Mouse (Mus musculus) forebrain, embryonic 14.5 days (tissue): ENCODE data around the gene Btbd2. TPM values are rescaled to one million over a fixed set of nuclear protein-coding genes. Genes with fewer than 3 reads are reported as not detected.
A peak's percentile ranks its signal among the peaks of the same experiment; 100 is the strongest.

Experiments used
- ATAC-seq: fragments of 200-750 bp; cut with Nextera tagmentation; 2 replicates; pipeline ENCODE4 v1.8.0; 2017; ENCODE audit warnings: mild to moderate bottlenecking, moderate library complexity
- DNase-seq: peaks from one replicate; pipeline ENCODE4 v3.0.0-alpha.2; 2015; ENCODE audit warnings: low spot score
- H3K27ac ChIP-seq: fragments of 300-500 bp; sonication (generic); 2 replicates; pipeline ENCODE4 v1.5.1; 2014; ENCODE audit warnings: low read depth, mild to moderate bottlenecking, control low read depth, low read length, moderate library complexity
- H3K27me3 ChIP-seq: fragments of 300-500 bp; sonication (generic); replicated peaks from 2 replicates; pipeline ENCODE4 v1.6.1; 2014; ENCODE audit warnings: low read length, control low read depth, mixed read lengths; ENCODE audit not compliant: control insufficient read depth, insufficient read depth
- H3K36me3 ChIP-seq: fragments of 300-500 bp; sonication (generic); 2 replicates; pipeline ENCODE4 v1.6.1; 2014; ENCODE audit warnings: low read length, control low read depth; ENCODE audit not compliant: control insufficient read depth, insufficient read depth
- H3K4me1 ChIP-seq: fragments of 300-500 bp; sonication (generic); 2 replicates; pipeline ENCODE4 v1.6.1; 2014; ENCODE audit warnings: antibody characterized with exemption, low read length, control low read depth; ENCODE audit not compliant: control insufficient read depth, insufficient read depth
- H3K4me2 ChIP-seq: fragments of 300-500 bp; sonication (generic); 2 replicates; pipeline ENCODE4 v1.6.1; 2014; ENCODE audit warnings: mild to moderate bottlenecking, control low read depth, low read length
- H3K4me3 ChIP-seq: fragments of 300-500 bp; sonication (generic); 2 replicates; pipeline ENCODE4 v1.5.1; 2014; ENCODE audit warnings: low read depth, low read length, control low read depth
- H3K9ac ChIP-seq: fragments of 300-500 bp; sonication (generic); 2 replicates; pipeline ENCODE4 v1.6.1; 2014; ENCODE audit warnings: mild to moderate bottlenecking, low read length, control low read depth, moderate library complexity
- H3K9me3 ChIP-seq: fragments of 300-500 bp; sonication (generic); replicated peaks from 2 replicates; pipeline ENCODE4 v1.6.1; 2016; ENCODE audit warnings: low read length, control low read depth, mixed read lengths; ENCODE audit not compliant: control insufficient read depth
- WGBS: fragments of 180-500 bp; shearing (Covaris S2); extraction: QIAGEN DNeasy Blood & Tissue Kit; methylation state at CpG from one replicate; pipeline ENCODE4 v1.1.7; 2014; 5-methylcytosine and 5-hydroxymethylcytosine counted together
- polyA plus RNA-seq: library from polyadenylated mRNA; unstranded; fragments of >200 nt; fragmentation: Nextera tagmentation; extraction: Ambion mirVana; gene quantifications from 2 replicates; pipeline ENCODE4 v1.2.1, GENCODE M21; 2014

Gene Btbd2
- polyA plus RNA-seq, 1 experiment from 2014 or later: 42.6 TPM

- H3K9ac ChIP-seq: no peak overlapping the region
Measured at GRCm38 (mm10) chr10:80693401-80694045, 36.7 kb upstream of the Btbd2 start.

GRCm38 (mm10) chr10:80692249-80693165 is 35.6 kb upstream of the Btbd2 start:
- no peak overlapping the region for H3K27ac ChIP-seq
- no peaks in the 10 kb centered on the region for H3K27me3 ChIP-seq
- no peak for DNase-seq
- no peak overlapping the region for H3K9ac ChIP-seq
- no peaks in the 10 kb centered on the region for H3K9me3 ChIP-seq
- 84% methylated on average over 14 of the region's 14 CpGs for WGBS
- H3K4me2 ChIP-seq: no peak overlapping the region
- H3K36me3 ChIP-seq: peaks cover 48% of the 10 kb centered on the region
- H3K4me3 ChIP-seq: no peak overlapping the region
- no peak for ATAC-seq
- no peaks in the 10 kb centered on the region for H3K4me1 ChIP-seq

More at GRCm38 (mm10) chr10:80693401-80694045, 36.7 kb upstream of the Btbd2 start:
- Histone ChIP-seq H3K36me3 (peaks cover 44% of the 10 kb centered on the region), H3K4me1 (no peaks in the 10 kb centered on the region), H3K27me3 (no peaks in the 10 kb centered on the region), H3K4me3 (no peak overlapping the region), H3K27ac (no peak overlapping the region), H3K4me2 (no peak overlapping the region), H3K9me3 (no peaks in the 10 kb centered on the region)
- WGBS: 92% methylated on average over 12 of the region's 12 CpGs
- ATAC-seq (no peak), DNase-seq (no peak)

GRCm38 (mm10) chr10:80687850-80688249 is 31.0 kb upstream of the Btbd2 start:
- no peak overlapping the region for H3K4me2 ChIP-seq
- no peak overlapping the region for H3K4me3 ChIP-seq
- H3K36me3 ChIP-seq: peaks cover 76% of the 10 kb centered on the region
- H3K4me1 ChIP-seq: no peaks in the 10 kb centered on the region
- H3K27me3 ChIP-seq: no peaks in the 10 kb centered on the region
- DNase-seq: peak; percentile 75
- H3K9ac ChIP-seq: no peak overlapping the region
- ATAC-seq: no peak
- 46% methylated on average over 5 of the region's 5 CpGs for WGBS
- no peak overlapping the region for H3K27ac ChIP-seq
- H3K9me3 ChIP-seq: no peaks in the 10 kb centered on the region

- DNase-seq (no peak), ATAC-seq (no peak)
- peaks cover 73% of the 10 kb centered on the region for H3K36me3 ChIP-seq
- no peaks in the 10 kb centered on the region for H3K4me1 ChIP-seq
- no peak overlapping the region for H3K9ac ChIP-seq
- whole genome bisulfite sequencing: 88% methylated on average over 3 of the region's 3 CpGs
- no peak overlapping the region for H3K4me3 ChIP-seq
- no peaks in the 10 kb centered on the region for H3K27me3 ChIP-seq
- H3K4me2 ChIP-seq: no peak overlapping the region
- no peak overlapping the region for H3K27ac ChIP-seq
- H3K9me3 ChIP-seq: no peaks in the 10 kb centered on the region
Measured at GRCm38 (mm10) chr10:80686617-80687016, 29.7 kb upstream of the Btbd2 start.

- H3K27ac ChIP-seq: no peak overlapping the region
- H3K9ac ChIP-seq: no peak overlapping the region
- DNase-seq (no peak), ATAC-seq (no peak)
- H3K4me1 ChIP-seq: no peaks in the 10 kb centered on the region
- no peaks in the 10 kb centered on the region for H3K27me3 ChIP-seq
- peaks cover 56% of the 10 kb centered on the region for H3K36me3 ChIP-seq
- H3K4me3 ChIP-seq: no peak overlapping the region
- H3K4me2 ChIP-seq: no peak overlapping the region
- no peaks in the 10 kb centered on the region for H3K9me3 ChIP-seq
- WGBS: 91% methylated on average over 4 of the region's 4 CpGs
Measured at GRCm38 (mm10) chr10:80684984-80685383, 28.1 kb upstream of the Btbd2 start.

DNA sequence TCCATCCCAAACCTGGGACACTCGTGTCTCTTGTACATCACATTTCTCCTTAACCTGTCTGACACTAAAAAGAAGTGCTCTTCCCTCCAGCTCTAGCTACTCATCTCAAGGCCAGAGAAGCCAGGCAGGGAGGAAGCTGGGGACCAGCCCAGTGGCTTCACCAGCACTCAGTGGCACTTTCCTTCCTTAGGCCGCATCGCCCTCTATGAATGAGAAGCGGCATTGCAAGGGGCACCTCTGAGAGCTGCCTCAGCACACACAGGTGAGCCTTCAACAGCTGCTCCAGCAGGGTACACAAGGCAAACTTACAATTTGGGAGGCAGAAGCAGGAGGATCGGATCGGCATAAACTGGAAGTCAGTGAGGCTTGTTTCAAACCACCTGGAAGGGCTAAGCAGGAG is 27.3 kb upstream of the Btbd2 start:
- Histone ChIP-seq H3K27me3 (no peaks in the 10 kb centered on the region), H3K4me1 (peaks cover 2% of the 10 kb centered on the region; the same call in 1 of the 2 replicates), H3K4me2 (no peak overlapping the region), H3K4me3 (no peak overlapping the region), H3K36me3 (peaks cover 49% of the 10 kb centered on the region), H3K27ac (no peak overlapping the region), H3K9ac (no peak overlapping the region), H3K9me3 (no peaks in the 10 kb centered on the region)
- ATAC-seq: no peak
- DNase-seq: peak; percentile 45
- WGBS: 59% methylated on average over 6 of the region's 6 CpGs

DNA sequence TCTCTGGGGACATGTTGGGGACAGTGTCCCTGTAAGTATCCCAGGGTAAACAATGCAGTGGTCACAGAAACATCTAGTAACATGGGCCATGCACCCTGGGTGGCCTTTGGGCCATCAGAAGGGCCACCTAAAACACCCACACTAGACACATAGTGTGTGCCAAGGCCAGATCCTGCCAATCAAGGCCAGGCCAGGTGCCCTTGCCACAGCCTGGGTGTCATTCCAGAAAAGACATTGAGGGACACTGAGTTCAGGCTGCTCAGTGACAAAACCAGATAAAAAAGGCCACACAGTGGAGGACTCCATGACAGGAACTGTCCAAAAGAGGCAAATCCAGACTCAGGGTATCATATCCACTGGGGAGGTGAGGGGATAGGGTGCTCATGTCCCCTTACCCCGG is 26.8 kb upstream of the Btbd2 start:
- Histone ChIP-seq H3K27me3 (no peaks in the 10 kb centered on the region), H3K9me3 (no peaks in the 10 kb centered on the region), H3K36me3 (peaks cover 44% of the 10 kb centered on the region), H3K4me1 (peaks cover 8% of the 10 kb centered on the region; the same call in 1 of the 2 replicates), H3K9ac (no peak overlapping the region), H3K27ac (no peak overlapping the region), H3K4me2 (no peak overlapping the region), H3K4me3 (no peak overlapping the region)
- no peak for ATAC-seq
- no peak for DNase-seq
- WGBS: 89% methylated on average over 1 of the region's 1 CpGs

- WGBS: 96% methylated on average over 6 of the region's 6 CpGs
Measured at GRCm38 (mm10) chr10:80682003-80682402, 25.1 kb upstream of the Btbd2 start.

DNA sequence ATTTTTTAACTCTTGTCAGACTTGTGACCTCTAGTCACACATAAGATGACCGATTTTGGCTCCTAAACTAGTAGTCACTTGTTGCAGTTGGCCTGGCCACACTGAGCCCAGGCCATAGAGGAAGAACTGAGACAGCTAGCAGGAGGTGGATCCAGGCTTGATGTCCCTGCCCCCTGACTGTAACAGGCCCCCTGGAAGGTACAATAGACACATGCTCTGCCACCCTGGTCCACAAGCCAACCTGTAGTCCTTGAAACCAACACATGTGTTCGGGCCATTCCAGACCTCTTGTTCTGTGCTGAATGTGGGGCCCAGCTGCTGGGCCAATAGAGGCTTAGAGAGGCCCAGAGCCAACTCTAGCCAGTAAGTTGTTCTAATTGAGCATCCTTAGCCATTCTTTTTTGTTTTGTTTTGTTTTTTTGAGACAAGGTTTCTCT is 23.4 kb upstream of the Btbd2 start:
- no peak overlapping the region for H3K9ac ChIP-seq
- WGBS: 84% methylated on average over 2 of the region's 2 CpGs
- DNase-seq: no peak

More at GRCm38 (mm10) chr10:80682003-80682402, 25.1 kb upstream of the Btbd2 start:
- ATAC-seq: no peak
- H3K4me1 ChIP-seq: peaks cover 25% of the 10 kb centered on the region
- H3K4me2 ChIP-seq: no peak overlapping the region
- H3K27me3 ChIP-seq: no peaks in the 10 kb centered on the region
- DNase-seq: no peak
- no peaks in the 10 kb centered on the region for H3K9me3 ChIP-seq
- no peak overlapping the region for H3K9ac ChIP-seq
- H3K4me3 ChIP-seq: no peak overlapping the region
- H3K36me3 ChIP-seq: peaks cover 35% of the 10 kb centered on the region
- H3K27ac ChIP-seq: no peak overlapping the region

More for the DNA sequence above, 23.4 kb upstream of the Btbd2 start:
- no peak overlapping the region for H3K4me3 ChIP-seq
- H3K27me3 ChIP-seq: no peaks in the 10 kb centered on the region
- no peak for ATAC-seq
- H3K36me3 ChIP-seq: peaks cover 18% of the 10 kb centered on the region; the same call in 1 of the 2 replicates
- no peak overlapping the region for H3K27ac ChIP-seq
- H3K4me2 ChIP-seq: no peak overlapping the region
- peaks cover 27% of the 10 kb centered on the region for H3K4me1 ChIP-seq
- no peaks in the 10 kb centered on the region for H3K9me3 ChIP-seq
